9 mouse cellular contexts compared by ENCODE assay signal in genomic region chr15:83156929-83157666, GRCm38 (mm10). TPM values are rescaled to one million over a fixed set of nuclear protein-coding genes. Genes with fewer than 3 reads are reported as not detected.
DNase-seq lines count a peak whose midpoint lies in the region; ATAC-seq and TF ChIP-seq lines count a peak whose summit lies in the region.
"Had no signal": no experiment of that assay in that cellular context is flagged by ENCODE, and none has a peak within 500 bp of the region (broad histone marks: within the 10 kb centered on the region; RNA-seq: fewer than 3 reads in every experiment).

No protein-coding gene starts in this region.

- no peak overlapping the region for H3K4me3 ChIP-seq in embryonic facial prominence, embryonic 14.5 days (ENCODE audit: low read depth, low read length)
- H3K4me3 ChIP-seq in intestine, embryonic 14.5 days (ENCODE audit: low read depth, low read length): no peak overlapping the region
- no peak overlapping the region for H3K4me3 ChIP-seq in thymus, adult 2 months (ENCODE audit: control insufficient read depth, insufficient read depth, low read length)
- H3K4me3 ChIP-seq: limb, embryonic 13.5 days had no signal

- no peaks in the 10 kb centered on the region for H3K27me3 ChIP-seq in embryonic facial prominence, embryonic 14.5 days (replicated peaks; ENCODE audit: control insufficient read depth, insufficient read depth, low read length)
- no peaks in the 10 kb centered on the region for H3K27me3 ChIP-seq in intestine, embryonic 14.5 days (replicated peaks; ENCODE audit: control insufficient read depth, insufficient read depth, low read length)
- no peaks in the 10 kb centered on the region for H3K27me3 ChIP-seq in thymus, adult 2 months (ENCODE audit: control insufficient read depth, insufficient read depth, low read length)
- H3K27me3 ChIP-seq: limb, embryonic 13.5 days had no signal

- no peaks in the 10 kb centered on the region for H3K9me3 ChIP-seq in embryonic facial prominence, embryonic 14.5 days (ENCODE audit: control insufficient read depth, low read length)
- no peaks in the 10 kb centered on the region for H3K9me3 ChIP-seq in intestine, embryonic 14.5 days (ENCODE audit: control insufficient read depth, low read length)
- H3K9me3 ChIP-seq: limb, embryonic 13.5 days had no signal

- H3K9ac ChIP-seq in embryonic facial prominence, embryonic 14.5 days (ENCODE audit: low read depth, low read length): no peak overlapping the region
- H3K9ac ChIP-seq in intestine, embryonic 14.5 days (ENCODE audit: low read length): no peak overlapping the region
- H3K9ac ChIP-seq: limb, embryonic 13.5 days had no signal

- H3K36me3 ChIP-seq in embryonic facial prominence, embryonic 14.5 days (ENCODE audit: control insufficient read depth, insufficient read depth, low read length): peaks cover 65% of the 10 kb centered on the region
- H3K36me3 ChIP-seq in intestine, embryonic 14.5 days (ENCODE audit: control insufficient read depth, insufficient read depth, low read length): peaks cover 50% of the 10 kb centered on the region
- no peaks in the 10 kb centered on the region; the same call in 1 of the 2 replicates for H3K36me3 ChIP-seq in thymus, adult 2 months (ENCODE audit: control insufficient read depth, insufficient read depth, low read length)

- peak; percentile 49 for DNase-seq in cerebellum, adult 9-10 months
- peak; percentile 52 for DNase-seq in right cerebral cortex, postnatal 4 days
- DNase-seq in right cerebral cortex, postnatal 10 days (ENCODE audit: low spot score in 2 of 2): no peak
- peak; percentile 42 for DNase-seq in embryonic facial prominence, embryonic 14.5 days (ENCODE audit: low spot score)
- DNase-seq in intestine, embryonic 14.5 days (ENCODE audit: low spot score): peak; percentile 78
- peak; percentile 79 for DNase-seq in lung, postnatal 14 days
- peak; percentile 59 for DNase-seq in thymus, adult 2 months

- 75% methylated on average over 11 of the region's 11 CpGs for whole genome bisulfite sequencing in embryonic facial prominence, embryonic 14.5 days
- WGBS in intestine, embryonic 14.5 days: 74% methylated on average over 11 of the region's 11 CpGs
- WGBS in thymus, adult 2 months: 92% methylated on average over 11 of the region's 11 CpGs

- TF ChIP-seq CTCF in thymus, adult 2 months (IDR thresholded peaks at IDR 0.05; ENCODE audit: borderline replicate concordance, control insufficient read depth, extremely low read depth, insufficient read depth, low read length, poor library complexity): peak; percentile 75; the same call in 1 of the 2 replicates

- no peak for TF ChIP-seq POLR2A in thymus, adult 2 months (IDR thresholded peaks at IDR 0.05; ENCODE audit: control insufficient read depth, extremely low read depth, insufficient read depth, low read length, poor library complexity)

- ATAC-seq in cerebellum, adult (ENCODE audit: insufficient number of reproducible peaks, low FRiP score, low TSS enrichment): no peak
- ATAC-seq in embryonic facial prominence, embryonic 14.5 days (ENCODE audit: low read depth): no peak
- ATAC-seq in intestine, embryonic 14.5 days (replicated peaks; ENCODE audit: low FRiP score, low TSS enrichment, low read depth): no peak

- no peak overlapping the region for H3K4me2 ChIP-seq in embryonic facial prominence, embryonic 14.5 days (ENCODE audit: low read depth, low read length)
- H3K4me2 ChIP-seq in intestine, embryonic 14.5 days (ENCODE audit: low read length): no peak overlapping the region
- H3K4me2 ChIP-seq: limb, embryonic 13.5 days had no signal

- H3K27ac ChIP-seq in embryonic facial prominence, embryonic 14.5 days (replicated peaks; ENCODE audit: low read depth, low read length): no peak overlapping the region
- H3K27ac ChIP-seq in intestine, embryonic 14.5 days (ENCODE audit: low read depth): no peak overlapping the region
- H3K27ac ChIP-seq in thymus, adult 2 months (ENCODE audit: control insufficient read depth, insufficient read depth, low read length): no peak overlapping the region
- H3K27ac ChIP-seq: limb, embryonic 13.5 days had no signal

- H3K4me1 ChIP-seq in embryonic facial prominence, embryonic 14.5 days (ENCODE audit: control insufficient read depth, insufficient read depth, low read length): no peaks in the 10 kb centered on the region
- H3K4me1 ChIP-seq in intestine, embryonic 14.5 days (replicated peaks; ENCODE audit: control insufficient read depth, insufficient read depth, low read length): no peaks in the 10 kb centered on the region
- no peaks in the 10 kb centered on the region for H3K4me1 ChIP-seq in thymus, adult 2 months (replicated peaks; ENCODE audit: control insufficient read depth, insufficient read depth, low read length)
- H3K4me1 ChIP-seq: limb, embryonic 13.5 days had no signal

RNA-seq across cellular contexts. Expression of gene Poldip3, which starts 7.9 kb away (rescaled TPM):
- polyA plus RNA-seq in embryonic facial prominence, embryonic 14.5 days (2014; fragmentation: Nextera tagmentation; extraction: Ambion mirVana): 126 and 151 TPM in 2 replicates
- 145 and 150 TPM in 2 replicates for polyA plus RNA-seq in intestine, embryonic 14.5 days (2014; fragmentation: Nextera tagmentation; extraction: Ambion mirVana)
- 108 and 123 TPM in 2 replicates for polyA plus RNA-seq in thymus, adult 2 months (2012; rRNA removed)

RNA-seq across cellular contexts. Expression of gene Cyb5r3, which starts 15.3 kb away (rescaled TPM):
- 125 and 126 TPM in 2 replicates for polyA plus RNA-seq in embryonic facial prominence, embryonic 14.5 days (2014; fragmentation: Nextera tagmentation; extraction: Ambion mirVana)
- polyA plus RNA-seq in intestine, embryonic 14.5 days (2014; fragmentation: Nextera tagmentation; extraction: Ambion mirVana): 159 and 168 TPM in 2 replicates
- polyA plus RNA-seq in thymus, adult 2 months (2012; rRNA removed): 60.5 and 61.7 TPM in 2 replicates

RNA-seq across cellular contexts. Expression of gene Rrp7a, which starts 34.5 kb away (rescaled TPM):
- polyA plus RNA-seq in embryonic facial prominence, embryonic 14.5 days (2014; fragmentation: Nextera tagmentation; extraction: Ambion mirVana): 61.6 and 63.0 TPM in 2 replicates
- polyA plus RNA-seq in intestine, embryonic 14.5 days (2014; fragmentation: Nextera tagmentation; extraction: Ambion mirVana): 60.7 and 66.4 TPM in 2 replicates
- 168 and 179 TPM in 2 replicates for polyA plus RNA-seq in thymus, adult 2 months (2012; rRNA removed)

Comparison
In these comparisons a context has a peak if more than half of its experiments do, and no peak if none do; other contexts are left out.
1. DNase-seq: peak in cerebellum, adult 9-10 months (single experiment), right cerebral cortex, postnatal 4 days (single experiment), embryonic facial prominence, embryonic 14.5 days (single experiment), intestine, embryonic 14.5 days (single experiment), lung, postnatal 14 days (single experiment) and thymus, adult 2 months (single experiment); none in right cerebral cortex, postnatal 10 days (0 of 2).